Mouse (Mus musculus) adrenal gland, postnatal 36 days (tissue): ENCODE data around the gene Mzt1. TPM values are rescaled to one million over a fixed set of nuclear protein-coding genes. Genes with fewer than 3 reads are reported as not detected.
A peak's percentile ranks its signal among the peaks of the same experiment; 100 is the strongest.
"Not testable (repeated sequence)": the region's sequence is repeated elsewhere in the genome, so short reads cannot be mapped to it uniquely, and the experiment has no call there.

Experiments used
- DNase-seq, 2 experiments: peaks; one replicate each; pipeline ENCODE4 v3.0.0; 2021; ENCODE audit warnings: mixed read lengths in 1 of 2
- long read RNA-seq, 2 experiments: library from polyadenylated mRNA; stranded (forward); transcript quantifications; one replicate each; pipeline ENCODE4 v2.0.0; 2021; ENCODE audit warnings: borderline sequencing depth in 2 of 2
- total RNA-seq, 2 experiments: library from RNA; stranded (reverse); gene quantifications; 2 replicates each; pipeline ENCODE4 v1.2.3; 2021

Gene Mzt1
- 10 to 100 TPM; 28.8 to 37.3 TPM for total RNA-seq
- long read RNA-seq, experiment 1, transcript Mzt1-201 (3 exons, 2,240 nt), result major isoform, 55 of 63 reads
- long read RNA-seq, experiment 1, partial matches to known transcripts, result 0 of 63 reads
- long read RNA-seq, experiment 1, other reads (novel, unspliced or antisense), result 6 of 63 reads
- long read RNA-seq, experiment 2, transcript Mzt1-201 (3 exons, 2,240 nt), result major isoform, 16 of 19 reads
- long read RNA-seq, experiment 2, partial matches to known transcripts, result 0 of 19 reads
- long read RNA-seq, experiment 2, other reads (novel, unspliced or antisense), result 1 of 19 reads

GRCm38 (mm10) chr14:99046031-99046781 is at the start of gene Mzt1, which contains the start of gene Bora:
TSS of gene Mzt1 (minus strand) at chr14:99046134.
TSS of gene Bora (plus strand) at chr14:99046222.
- peak; percentile 94 for DNase-seq

- no peak for DNase-seq
Observed at GRCm38 (mm10) chr14:99088947-99089346, 43.0 kb upstream of the Mzt1 start.

GRCm38 (mm10) chr14:99071146-99071545 is 25.2 kb upstream of the Mzt1 start:
- no peak for DNase-seq

- no peak for DNase-seq
Observed at GRCm38 (mm10) chr14:99063091-99063490, 17.2 kb upstream of the Mzt1 start.

- no peak for DNase-seq
Observed at GRCm38 (mm10) chr14:99060616-99061015, 14.7 kb upstream of the Mzt1 start.

- no peak for DNase-seq
Observed at GRCm38 (mm10) chr14:99058959-99059586, 13.1 kb upstream of the Mzt1 start.

GRCm38 (mm10) chr14:99046782-99047181 is 848 bp upstream of the Mzt1 start:
- DNase-seq, result no peak

- DNase-seq, result peak in 1 of 2 experiments; percentile 19
Observed at GRCm38 (mm10) chr14:99045378-99046030, 430 bp downstream of the Mzt1 start.

GRCm38 (mm10) chr14:99044718-99045117 is 1.2 kb downstream of the Mzt1 start:
- no peak for DNase-seq

GRCm38 (mm10) chr14:99044096-99044495 is 1.8 kb downstream of the Mzt1 start:
- DNase-seq, result no peak

GRCm38 (mm10) chr14:99043499-99043898 is 2.4 kb downstream of the Mzt1 start:
- no peak for DNase-seq

- DNase-seq, result no peak
Observed at GRCm38 (mm10) chr14:99041416-99041815, 4.5 kb downstream of the Mzt1 start.

GRCm38 (mm10) chr14:99039308-99039707 is 6.6 kb downstream of the Mzt1 start:
- DNase-seq, result not testable (repeated sequence)

- no peak for DNase-seq
Observed at GRCm38 (mm10) chr14:99037703-99038102, 8.2 kb downstream of the Mzt1 start.

- DNase-seq, result no peak
Observed at GRCm38 (mm10) chr14:99036039-99036438, 9.9 kb downstream of the Mzt1 start.

- not testable (repeated sequence) for DNase-seq
Observed at GRCm38 (mm10) chr14:99034851-99035250, 11.1 kb downstream of the Mzt1 start.

- no peak for DNase-seq
Observed at GRCm38 (mm10) chr14:99032596-99032995, 13.3 kb downstream of the Mzt1 start.

- no peak for DNase-seq
Observed at GRCm38 (mm10) chr14:99031337-99031873, 14.5 kb downstream of the Mzt1 start.

- DNase-seq, result no peak
Observed at GRCm38 (mm10) chr14:99029987-99030386, 15.9 kb downstream of the Mzt1 start.

- no peak for DNase-seq
Observed at GRCm38 (mm10) chr14:99022346-99023086, 23.4 kb downstream of the Mzt1 start.

- no peak for DNase-seq
Observed at GRCm38 (mm10) chr14:99019136-99019808, 26.7 kb downstream of the Mzt1 start.
